Mouse (Mus musculus) liver, adult 2 months (tissue): Measurements from ENCODE around the gene Pth2r.

Source experiments
- CTCF ChIP-seq: fragments of 200-500 bp; IDR thresholded peaks from 2 replicates; pipeline ENCODE4 v1.5.1; 2011; ENCODE audit warnings: low read depth, low read length, control low read depth
- POLR2A ChIP-seq: fragments of 200-500 bp; IDR thresholded peaks from 2 replicates; pipeline ENCODE4 v1.6.1; 2011; ENCODE audit warnings: low read length, control low read depth; ENCODE audit not compliant: insufficient read depth; ENCODE audit errors: extremely low read depth

DNA sequence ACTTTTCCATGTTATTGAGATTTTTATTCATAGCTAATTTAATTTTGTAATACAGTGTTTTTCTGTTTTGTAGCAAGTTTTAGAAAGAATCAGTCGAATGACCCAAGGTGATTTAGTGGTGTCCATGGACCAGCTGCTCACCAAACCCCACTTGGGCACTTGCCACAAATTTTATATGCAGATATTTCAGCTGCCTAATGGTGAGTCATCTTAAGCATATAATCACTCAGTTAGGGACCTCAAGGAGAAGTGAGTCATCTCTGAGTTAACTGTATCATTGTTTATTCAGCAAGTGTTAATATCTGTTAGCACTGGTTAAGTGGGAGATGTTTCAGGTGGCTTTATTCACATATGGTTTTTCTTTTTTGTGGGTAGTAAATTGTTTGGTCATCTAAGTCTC, 36.2 kb upstream of the Pth2r start:
- TF ChIP-seq POLR2A (no peak), CTCF (no peak)
